Mouse (Mus musculus): ENCODE data around the gene Hoxc9. TPM values are rescaled to one million over a fixed set of nuclear protein-coding genes. Genes with fewer than 3 reads are reported as not detected.
A peak's percentile ranks its signal among the peaks of the same experiment; 100 is the strongest.

Hoxc9 gene
- polyA plus RNA-seq, 1 experiment from 2014 or later, result not detected

- ATAC-seq (replicated peaks; ENCODE audit: insufficient number of reproducible peaks, insufficient read depth, low FRiP score, low read depth), result no peak
- H3K9ac ChIP-seq, result no peak overlapping the region
- peaks cover 99% of the 10 kb centered on the region for H3K27me3 ChIP-seq
Measured at GRCm38 (mm10) chr15:102967511-102968397, 8.5 kb upstream of the Hoxc9 start.

GRCm38 (mm10) chr15:102969296-102969695, 6.9 kb upstream of the Hoxc9 start:
- no peak overlapping the region for H3K4me3 ChIP-seq
- peaks cover 99% of the 10 kb centered on the region for H3K27me3 ChIP-seq
- peaks cover 10% of the 10 kb centered on the region for H3K4me1 ChIP-seq (replicated peaks)
- H3K9ac ChIP-seq, result no peak overlapping the region
- H3K9me3 ChIP-seq (replicated peaks), result no peaks in the 10 kb centered on the region
- WGBS, result 40% methylated on average over 1 of the region's 1 CpGs
- H3K36me3 ChIP-seq, result no peaks in the 10 kb centered on the region
- H3K27ac ChIP-seq, result no peak overlapping the region
- no peak for ATAC-seq (replicated peaks; ENCODE audit: insufficient number of reproducible peaks, insufficient read depth, low FRiP score, low read depth)
- no peak overlapping the region for H3K4me2 ChIP-seq

More at GRCm38 (mm10) chr15:102967511-102968397, 8.5 kb upstream of the Hoxc9 start:
- no peak overlapping the region for H3K27ac ChIP-seq
- no peaks in the 10 kb centered on the region for H3K9me3 ChIP-seq (replicated peaks)
- H3K4me3 ChIP-seq, result no peak overlapping the region
- 4% methylated on average over 34 of the region's 34 CpGs for WGBS
- peaks cover 10% of the 10 kb centered on the region for H3K4me1 ChIP-seq (replicated peaks)
- H3K36me3 ChIP-seq, result no peaks in the 10 kb centered on the region
- H3K4me2 ChIP-seq, result no peak overlapping the region

GRCm38 (mm10) chr15:102970740-102971139, 5.5 kb upstream of the Hoxc9 start:
- Histone ChIP-seq H3K36me3 (no peaks in the 10 kb centered on the region), H3K4me3 (no peak overlapping the region), H3K9ac (no peak overlapping the region), H3K4me1 (replicated peaks) (peaks cover 10% of the 10 kb centered on the region), H3K27me3 (peaks cover 97% of the 10 kb centered on the region), H3K4me2 (no peak overlapping the region), H3K27ac (no peak overlapping the region), H3K9me3 (replicated peaks) (no peaks in the 10 kb centered on the region)
- no peak for ATAC-seq (replicated peaks; ENCODE audit: insufficient number of reproducible peaks, insufficient read depth, low FRiP score, low read depth)
- WGBS, result 2% methylated on average over 12 of the region's 12 CpGs

- Histone ChIP-seq H3K36me3 (no peaks in the 10 kb centered on the region), H3K4me1 (replicated peaks) (peaks cover 6% of the 10 kb centered on the region), H3K4me3 (no peak overlapping the region), H3K27me3 (peaks cover 97% of the 10 kb centered on the region), H3K9me3 (replicated peaks) (no peaks in the 10 kb centered on the region), H3K27ac (no peak overlapping the region), H3K4me2 (no peak overlapping the region), H3K9ac (no peak overlapping the region)
- under 1% methylated on average over 21 of the region's 21 CpGs for WGBS
- ATAC-seq (replicated peaks; ENCODE audit: insufficient number of reproducible peaks, insufficient read depth, low FRiP score, low read depth), result no peak
Measured at GRCm38 (mm10) chr15:102972254-102972653, 4.0 kb upstream of the Hoxc9 start.

GRCm38 (mm10) chr15:102972753-102973152, 3.5 kb upstream of the Hoxc9 start:
- WGBS, result 7% methylated on average over 6 of the region's 6 CpGs
- no peak for ATAC-seq (replicated peaks; ENCODE audit: insufficient number of reproducible peaks, insufficient read depth, low FRiP score, low read depth)
- H3K4me3 ChIP-seq, result no peak overlapping the region
- H3K27ac ChIP-seq, result no peak overlapping the region
- no peak overlapping the region for H3K4me2 ChIP-seq
- peaks cover 97% of the 10 kb centered on the region for H3K27me3 ChIP-seq
- no peak overlapping the region for H3K9ac ChIP-seq
- no peaks in the 10 kb centered on the region for H3K36me3 ChIP-seq
- peaks cover 8% of the 10 kb centered on the region for H3K4me1 ChIP-seq (replicated peaks)
- H3K9me3 ChIP-seq (replicated peaks), result no peaks in the 10 kb centered on the region

GRCm38 (mm10) chr15:102975034-102975433, 1.2 kb upstream of the Hoxc9 start:
- H3K9ac ChIP-seq, result no peak overlapping the region
- no peaks in the 10 kb centered on the region for H3K36me3 ChIP-seq
- H3K4me2 ChIP-seq, result no peak overlapping the region
- no peaks in the 10 kb centered on the region for H3K9me3 ChIP-seq (replicated peaks)
- peaks cover 8% of the 10 kb centered on the region for H3K4me1 ChIP-seq (replicated peaks)
- H3K27me3 ChIP-seq, result peaks cover 98% of the 10 kb centered on the region
- 9% methylated on average over 7 of the region's 7 CpGs for WGBS
- H3K27ac ChIP-seq, result no peak overlapping the region
- H3K4me3 ChIP-seq, result no peak overlapping the region
- ATAC-seq (replicated peaks; ENCODE audit: insufficient number of reproducible peaks, insufficient read depth, low FRiP score, low read depth), result no peak

- Histone ChIP-seq H3K4me2 (no peak overlapping the region), H3K4me1 (replicated peaks) (peaks cover 8% of the 10 kb centered on the region), H3K36me3 (no peaks in the 10 kb centered on the region), H3K9ac (no peak overlapping the region), H3K27me3 (peaks cover 98% of the 10 kb centered on the region), H3K27ac (no peak overlapping the region), H3K9me3 (replicated peaks) (no peaks in the 10 kb centered on the region), H3K4me3 (no peak overlapping the region)
- ATAC-seq (replicated peaks; ENCODE audit: insufficient number of reproducible peaks, insufficient read depth, low FRiP score, low read depth), result no peak
- 2% methylated on average over 21 of the region's 21 CpGs for WGBS
Measured at GRCm38 (mm10) chr15:102975688-102976111, 539 bp upstream of the Hoxc9 start.

- H3K4me2 ChIP-seq, result peak overlapping the region; percentile 50
- WGBS, result 2% methylated on average over 37 of the region's 37 CpGs
- H3K4me3 ChIP-seq, result peak overlapping the region; percentile 35
- ATAC-seq (replicated peaks; ENCODE audit: insufficient number of reproducible peaks, insufficient read depth, low FRiP score, low read depth), result no peak
- H3K9me3 ChIP-seq (replicated peaks), result no peaks in the 10 kb centered on the region
- H3K4me1 ChIP-seq (replicated peaks), result peaks cover 15% of the 10 kb centered on the region
- H3K36me3 ChIP-seq, result no peaks in the 10 kb centered on the region
- no peak overlapping the region for H3K27ac ChIP-seq
- peaks cover 98% of the 10 kb centered on the region for H3K27me3 ChIP-seq
- H3K9ac ChIP-seq, result 0 out of 2 replicates have a peak overlapping the region, but pooled peaks have one; percentile 21
Measured at GRCm38 (mm10) chr15:102976631-102977422, 588 bp downstream of the Hoxc9 start.

GRCm38 (mm10) chr15:102977423-102977974, 1.3 kb downstream of the Hoxc9 start:
- WGBS, result 2% methylated on average over 16 of the region's 16 CpGs
- peak overlapping the region; percentile 35 for H3K4me3 ChIP-seq
- H3K4me2 ChIP-seq, result peak overlapping the region; percentile 50

GRCm38 (mm10) chr15:102978615-102979515, 2.6 kb downstream of the Hoxc9 start:
- Histone ChIP-seq H3K27ac (no peak overlapping the region), H3K9ac (no peak overlapping the region), H3K27me3 (peaks cover 98% of the 10 kb centered on the region), H3K9me3 (replicated peaks) (no peaks in the 10 kb centered on the region), H3K4me3 (no peak overlapping the region), H3K4me1 (replicated peaks) (peaks cover 19% of the 10 kb centered on the region), H3K4me2 (no peak overlapping the region), H3K36me3 (no peaks in the 10 kb centered on the region)
- no peak for ATAC-seq (replicated peaks; ENCODE audit: insufficient number of reproducible peaks, insufficient read depth, low FRiP score, low read depth)
- WGBS, result 8% methylated on average over 13 of the region's 13 CpGs

More at GRCm38 (mm10) chr15:102977423-102977974, 1.3 kb downstream of the Hoxc9 start:
- peaks cover 19% of the 10 kb centered on the region for H3K4me1 ChIP-seq (replicated peaks)
- no peak for ATAC-seq (replicated peaks; ENCODE audit: insufficient number of reproducible peaks, insufficient read depth, low FRiP score, low read depth)
- H3K9me3 ChIP-seq (replicated peaks), result no peaks in the 10 kb centered on the region
- no peaks in the 10 kb centered on the region for H3K36me3 ChIP-seq
- H3K9ac ChIP-seq, result 0 out of 2 replicates have a peak overlapping the region, but pooled peaks have one; percentile 21
- H3K27me3 ChIP-seq, result peaks cover 98% of the 10 kb centered on the region
- H3K27ac ChIP-seq, result no peak overlapping the region

All from heart, embryonic 15.5 days (tissue).